Mouse (Mus musculus): ENCODE data around the gene Oasl2. TPM values are rescaled to one million over a fixed set of nuclear protein-coding genes. Genes with fewer than 3 reads are reported as not detected.
"Not testable (repeated sequence)": the region's sequence is repeated elsewhere in the genome, so short reads cannot be mapped to it uniquely, and the experiment has no call there.

The Oasl2 gene
- polyA plus RNA-seq, 1 experiment from 2014 or later, result 0.54 TPM

DNA sequence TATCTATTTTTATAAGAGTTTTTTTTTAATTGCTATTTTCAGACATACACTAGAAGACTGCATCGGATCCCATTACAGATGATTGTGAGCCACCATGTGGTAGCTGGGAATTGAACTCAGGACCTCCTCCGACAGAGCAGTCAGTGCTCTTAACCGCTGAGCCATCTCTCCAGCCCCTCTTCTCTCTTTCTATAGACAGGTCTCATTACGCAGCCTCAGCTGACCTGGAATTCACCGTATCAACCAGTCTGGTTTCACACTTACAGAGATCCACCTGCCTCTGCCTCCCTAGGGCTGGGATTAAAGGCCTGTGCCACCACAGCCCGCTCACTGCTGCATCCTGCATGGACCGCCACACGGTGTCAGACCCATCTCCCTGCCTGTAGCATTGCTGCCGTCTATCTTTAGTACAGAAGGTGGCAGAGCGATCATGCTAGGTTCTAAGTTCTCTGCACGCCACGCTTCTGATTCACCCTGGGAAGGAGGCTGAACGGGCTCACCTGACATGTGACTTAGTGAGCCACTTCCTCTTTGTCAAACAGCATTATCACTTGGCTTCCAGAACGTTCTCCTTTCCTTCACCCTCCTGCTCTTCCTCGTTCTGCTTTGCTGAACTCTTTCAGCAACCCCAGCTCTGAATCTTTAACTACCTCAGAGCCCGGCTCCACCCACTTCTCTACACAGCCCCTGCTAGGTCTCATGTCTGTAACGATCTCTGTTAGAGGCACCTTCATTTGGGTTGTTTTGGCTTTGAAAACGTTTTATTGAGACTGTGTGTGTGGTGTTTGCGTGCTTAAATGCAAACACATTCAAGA lies 25.0 kb downstream of the Oasl2 start:
- Histone ChIP-seq H3K9me3 (replicated peaks) (no peaks in the 10 kb centered on the region), H3K36me3 (no peaks in the 10 kb centered on the region), H3K27me3 (ENCODE audit: low read depth, poor library complexity, severe bottlenecking) (no peaks in the 10 kb centered on the region), H3K4me3 (no peak overlapping the region), H3K27ac (replicated peaks) (no peak overlapping the region), H3K4me1 (peaks cover 11% of the 10 kb centered on the region)
- 84% methylated on average over 19 of the region's 19 CpGs for WGBS
- no peak for DNase-seq (ENCODE audit: low spot score)

DNA sequence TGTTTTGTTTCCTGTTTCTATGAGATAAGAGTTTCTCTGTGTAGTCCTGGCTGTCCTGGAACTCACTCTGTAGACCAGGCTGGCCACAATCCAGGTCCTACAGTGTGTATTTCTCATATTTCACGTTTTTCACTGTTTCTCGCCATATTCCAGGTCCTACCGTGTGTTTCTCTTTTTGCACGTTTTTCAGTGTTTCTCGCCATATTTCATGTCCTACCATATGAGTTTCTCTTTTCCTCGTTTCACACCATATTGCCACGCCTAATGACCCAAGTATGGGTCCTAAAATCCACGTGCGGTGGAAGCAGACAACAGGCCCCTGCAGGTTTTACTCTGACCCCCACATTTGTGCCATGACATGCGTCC lies 25.6 kb downstream of the Oasl2 start:
- Histone ChIP-seq H3K4me3 (no peak overlapping the region), H3K36me3 (no peaks in the 10 kb centered on the region), H3K27me3 (ENCODE audit: low read depth, poor library complexity, severe bottlenecking) (no peaks in the 10 kb centered on the region), H3K9me3 (replicated peaks) (no peaks in the 10 kb centered on the region), H3K27ac (replicated peaks) (no peak overlapping the region), H3K4me1 (peaks cover 14% of the 10 kb centered on the region)
- DNase-seq (ENCODE audit: low spot score), result no peak
- 69% methylated on average over 10 of the region's 10 CpGs for WGBS

DNA sequence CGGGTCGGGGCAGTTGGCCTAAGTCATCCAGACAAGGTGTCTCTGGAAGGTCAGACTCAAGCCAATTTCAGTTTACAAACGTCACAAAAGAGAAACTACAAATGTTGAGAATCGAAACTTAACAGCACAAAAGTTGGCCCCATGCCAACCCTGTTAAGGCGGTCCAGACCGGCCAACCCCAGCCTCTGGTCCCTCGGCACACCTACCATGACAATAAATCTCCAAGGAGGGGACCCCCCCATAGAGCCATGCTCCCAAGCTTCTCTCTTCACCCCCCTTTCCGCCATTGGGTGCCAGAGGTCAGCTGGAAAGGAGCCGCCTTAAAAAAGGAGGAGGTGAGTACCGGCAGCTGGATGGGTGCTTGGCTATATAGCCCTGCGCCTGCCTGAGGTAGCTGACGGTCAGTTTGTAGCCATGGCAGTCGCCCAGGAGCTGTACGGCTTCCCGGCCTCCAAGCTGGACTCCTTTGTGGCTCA lies 26.3 kb downstream of the Oasl2 start, which contains the start of gene Oasl1:
Gene Oasl1 (plus strand): TSS at position 243 of the 476 bp plus-strand sequence.
- Histone ChIP-seq H3K4me1 (peaks cover 14% of the 10 kb centered on the region), H3K9me3 (replicated peaks) (no peaks in the 10 kb centered on the region), H3K36me3 (no peaks in the 10 kb centered on the region), H3K4me3 (no peak within 1 kb of the TSS), H3K27me3 (ENCODE audit: low read depth, poor library complexity, severe bottlenecking) (no peaks in the 10 kb centered on the region), H3K27ac (replicated peaks) (no peak within 1 kb of the TSS)
- DNase-seq (ENCODE audit: low spot score), result no peak
- WGBS, result 73% methylated on average over 15 of the region's 15 CpGs

DNA sequence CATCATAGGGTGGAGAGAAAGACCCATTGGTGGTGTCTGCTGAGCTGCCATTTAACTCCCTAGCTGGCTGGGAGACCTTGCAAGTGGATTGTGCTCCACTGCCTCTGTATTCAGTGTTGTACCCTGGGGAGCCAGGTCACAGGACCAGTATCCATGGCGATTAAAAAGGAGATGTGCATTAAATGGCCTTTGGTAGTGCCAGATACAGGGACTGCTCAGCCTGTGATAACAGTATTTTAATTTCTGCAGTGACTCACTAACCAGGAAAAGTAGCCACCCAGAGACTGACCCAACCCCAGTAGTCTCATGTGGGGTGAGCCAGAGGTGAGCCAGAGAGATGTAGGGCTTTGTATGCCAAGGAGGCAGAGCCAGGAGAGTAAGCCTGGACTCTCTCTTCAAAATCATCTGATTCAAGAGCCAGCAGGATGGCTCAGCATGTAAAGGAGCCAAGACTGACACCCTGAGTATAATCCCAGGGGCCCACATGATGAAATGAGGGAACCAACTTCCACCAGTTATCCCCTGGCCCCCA lies 29.5 kb downstream of the Oasl2 start:
- Histone ChIP-seq H3K27ac (replicated peaks) (0 out of 2 replicates have a peak overlapping the region, but pooled peaks have one; percentile 17), H3K9me3 (replicated peaks) (no peaks in the 10 kb centered on the region), H3K4me3 (no peak overlapping the region), H3K36me3 (no peaks in the 10 kb centered on the region), H3K4me1 (peaks cover 14% of the 10 kb centered on the region), H3K27me3 (ENCODE audit: low read depth, poor library complexity, severe bottlenecking) (no peaks in the 10 kb centered on the region)
- DNase-seq (ENCODE audit: low spot score), result no peak
- 65% methylated on average over 1 of the region's 1 CpGs for WGBS

DNA sequence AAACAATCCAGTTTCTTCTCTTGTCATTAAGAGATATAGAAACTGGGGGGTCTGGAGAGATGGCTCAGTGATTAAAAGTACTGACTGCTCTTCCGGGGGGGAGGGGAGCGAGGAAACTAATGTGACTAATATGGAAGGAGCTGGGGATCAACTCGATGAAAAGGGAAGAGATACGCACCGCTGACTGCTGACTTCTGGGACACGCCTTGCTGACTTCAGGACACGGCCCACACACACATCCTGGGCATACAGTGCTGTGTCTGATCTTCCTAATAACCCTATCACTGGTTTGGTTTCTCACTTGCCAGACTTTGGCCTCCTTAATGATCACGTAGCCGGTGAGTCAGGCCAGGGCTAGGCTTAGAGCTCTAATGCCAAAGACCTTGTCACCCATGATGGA lies 30.0 kb downstream of the Oasl2 start:
- no peaks in the 10 kb centered on the region for H3K27me3 ChIP-seq (ENCODE audit: low read depth, poor library complexity, severe bottlenecking)
- 84% methylated on average over 9 of the region's 9 CpGs for WGBS
- H3K9me3 ChIP-seq (replicated peaks), result no peaks in the 10 kb centered on the region
- H3K4me3 ChIP-seq, result no peak overlapping the region
- DNase-seq (ENCODE audit: low spot score), result no peak
- no peaks in the 10 kb centered on the region for H3K36me3 ChIP-seq
- H3K27ac ChIP-seq (replicated peaks), result no peak overlapping the region
- H3K4me1 ChIP-seq, result peaks cover 14% of the 10 kb centered on the region

DNA sequence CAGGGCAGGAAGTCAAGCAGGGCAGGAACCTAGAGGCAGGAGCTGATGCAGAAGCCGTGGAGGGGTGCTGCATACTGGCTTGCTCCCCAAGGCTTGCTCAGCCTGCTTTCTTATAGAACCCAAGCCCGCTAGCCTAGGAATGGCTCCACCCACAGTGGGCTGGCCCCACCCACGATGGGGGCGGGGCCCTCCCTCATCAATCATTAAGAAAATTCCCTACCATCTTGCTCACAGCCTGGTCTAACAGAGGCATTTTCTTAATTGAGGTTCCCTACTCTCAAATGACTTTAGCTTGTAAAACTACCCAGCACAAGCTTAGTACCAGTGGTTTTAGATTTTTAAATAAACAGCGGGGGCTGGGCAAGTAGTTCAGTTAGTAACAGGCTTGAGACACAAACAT lies 34.9 kb downstream of the Oasl2 start:
- H3K9me3 ChIP-seq (replicated peaks), result no peaks in the 10 kb centered on the region
- H3K27me3 ChIP-seq (ENCODE audit: low read depth, poor library complexity, severe bottlenecking), result no peaks in the 10 kb centered on the region
- no peak overlapping the region for H3K27ac ChIP-seq (replicated peaks)
- no peaks in the 10 kb centered on the region for H3K36me3 ChIP-seq
- no peak for DNase-seq (ENCODE audit: low spot score)
- WGBS, result 58% methylated on average over 5 of the region's 5 CpGs
- no peak overlapping the region for H3K4me3 ChIP-seq
- H3K4me1 ChIP-seq, result peaks cover 11% of the 10 kb centered on the region

DNA sequence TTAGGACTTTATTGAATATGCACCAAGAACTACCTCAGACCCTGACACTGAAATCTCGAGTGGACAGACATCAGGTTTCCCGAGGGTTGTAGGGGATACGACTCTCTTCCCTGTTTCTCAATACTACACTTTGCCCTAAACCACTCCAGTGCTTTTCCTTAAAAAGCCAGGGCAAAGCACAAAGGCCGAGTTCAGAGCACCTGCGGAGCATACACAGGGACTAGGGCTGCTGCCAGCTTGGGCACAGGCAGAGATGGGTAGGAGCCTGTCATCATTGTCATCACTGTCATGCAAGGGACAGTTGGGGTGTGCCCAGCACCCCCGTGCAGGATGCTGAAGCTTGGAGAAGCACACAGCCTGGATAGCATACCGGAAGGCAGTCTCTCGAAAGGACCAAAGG lies 36.5 kb downstream of the Oasl2 start:
- Histone ChIP-seq H3K27me3 (ENCODE audit: low read depth, poor library complexity, severe bottlenecking) (no peaks in the 10 kb centered on the region), H3K9me3 (replicated peaks) (0 out of 2 replicates have a peak, but pooled peaks cover 2% of the 10 kb centered on the region), H3K4me1 (peaks cover 6% of the 10 kb centered on the region), H3K36me3 (no peaks in the 10 kb centered on the region), H3K27ac (replicated peaks) (no peak overlapping the region), H3K4me3 (no peak overlapping the region)
- no peak for DNase-seq (ENCODE audit: low spot score)
- WGBS, result 83% methylated on average over 8 of the region's 8 CpGs

DNA sequence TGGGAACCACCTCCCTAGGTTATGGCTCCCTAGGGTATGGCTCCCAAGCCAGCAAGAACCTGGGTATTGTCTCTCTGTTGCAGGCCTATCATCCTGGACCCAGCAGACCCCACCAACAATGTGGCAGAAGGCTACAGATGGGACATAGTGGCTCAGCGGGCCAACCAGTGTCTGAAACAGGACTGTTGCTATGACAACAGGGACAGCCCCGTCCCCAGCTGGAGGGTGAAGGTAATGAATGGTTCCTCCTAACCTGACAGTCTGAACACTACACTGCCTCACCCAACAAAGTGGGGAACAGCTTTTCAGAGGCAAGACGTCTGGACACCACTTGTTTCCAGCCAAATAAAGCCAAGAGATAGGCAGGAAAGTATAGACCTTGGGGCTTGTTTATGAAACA lies 39.1 kb downstream of the Oasl2 start:
- no peaks in the 10 kb centered on the region for H3K36me3 ChIP-seq
- H3K4me1 ChIP-seq, result peaks cover 6% of the 10 kb centered on the region
- 43% methylated on average over 3 of the region's 3 CpGs for WGBS
- no peaks in the 10 kb centered on the region for H3K27me3 ChIP-seq (ENCODE audit: low read depth, poor library complexity, severe bottlenecking)
- no peak for DNase-seq (ENCODE audit: low spot score)
- H3K4me3 ChIP-seq, result no peak overlapping the region
- H3K9me3 ChIP-seq (replicated peaks), result peaks cover 9% of the 10 kb centered on the region; the same call in 1 of the 2 replicates
- no peak overlapping the region for H3K27ac ChIP-seq (replicated peaks)

DNA sequence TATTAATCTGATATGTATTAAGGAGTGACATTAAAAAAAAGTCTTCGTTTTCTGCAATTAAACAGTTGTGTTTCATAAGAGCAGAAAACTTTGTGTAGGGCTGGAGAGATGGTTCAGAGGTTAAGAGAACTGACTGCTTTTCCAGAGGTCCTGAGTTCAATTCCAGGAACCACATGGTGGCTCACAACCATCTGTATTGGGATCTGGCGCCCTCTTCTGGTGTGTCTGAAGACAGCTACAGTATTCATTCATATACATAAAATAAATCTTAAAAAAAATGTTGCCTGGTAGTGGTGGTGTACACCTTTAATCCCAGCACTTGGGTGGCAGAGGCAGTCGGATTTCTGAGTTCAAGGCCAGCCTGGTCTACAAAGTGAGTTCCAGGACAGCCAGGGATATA lies 44.4 kb downstream of the Oasl2 start:
- H3K4me3 ChIP-seq; H3K27me3 ChIP-seq (ENCODE audit: low read depth, poor library complexity, severe bottlenecking); DNase-seq (ENCODE audit: low spot score); H3K4me1 ChIP-seq; H3K9me3 ChIP-seq (replicated peaks); H3K27ac ChIP-seq (replicated peaks): not testable (repeated sequence)
- peaks cover 16% of the 10 kb centered on the region for H3K36me3 ChIP-seq
- WGBS, result 52% methylated on average over 3 of the region's 3 CpGs

DNA sequence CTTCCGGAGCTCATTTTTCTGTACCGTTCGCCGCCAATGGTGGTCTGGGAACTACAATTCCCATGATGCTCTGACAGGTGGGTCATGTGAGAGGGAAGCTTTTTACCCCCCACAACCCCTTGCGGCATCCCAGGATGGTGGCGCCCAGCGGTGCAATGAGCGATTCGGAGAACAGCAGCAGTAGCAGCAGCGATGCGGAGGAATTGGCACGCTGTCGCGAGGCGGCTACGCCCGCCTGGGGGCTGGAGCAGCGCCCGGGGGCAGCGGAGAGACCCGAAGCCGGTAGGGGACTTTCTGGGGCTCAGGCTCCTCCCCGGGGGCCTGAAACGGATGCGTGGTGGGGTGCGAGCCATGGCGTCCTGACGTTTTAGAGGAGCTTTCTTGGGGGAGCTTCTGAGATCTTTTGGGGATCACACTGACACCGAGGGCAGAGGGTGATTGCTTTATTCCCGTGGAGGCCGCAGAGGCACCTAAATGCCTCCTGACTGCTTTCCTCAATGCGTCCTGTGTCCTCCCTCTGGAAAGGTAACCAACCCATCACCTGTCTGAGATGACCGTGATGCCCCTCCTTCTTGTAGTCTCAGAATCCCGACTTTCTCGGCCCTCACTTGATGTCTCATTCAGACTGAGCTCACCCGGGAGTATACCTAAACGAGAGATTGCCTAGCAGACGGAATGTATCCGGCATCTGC lies 45.5 kb downstream of the Oasl2 start, which contains the start of gene 2210016L21Rik:
Gene 2210016L21Rik (plus strand): TSS at position 85 of the 692 bp plus-strand sequence.
- Histone ChIP-seq H3K9me3 (replicated peaks) (peaks cover 9% of the 10 kb centered on the region; the same call in 1 of the 2 replicates), H3K27ac (replicated peaks) (peak within 1 kb of the TSS; percentile 92), H3K36me3 (peaks cover 27% of the 10 kb centered on the region), H3K4me1 (peaks cover 10% of the 10 kb centered on the region), H3K27me3 (ENCODE audit: low read depth, poor library complexity, severe bottlenecking) (no peaks in the 10 kb centered on the region), H3K4me3 (peak within 1 kb of the TSS; percentile 92)
- WGBS, result 2% methylated on average over 39 of the region's 39 CpGs
- DNase-seq (ENCODE audit: low spot score), result peak; percentile 89

DNA sequence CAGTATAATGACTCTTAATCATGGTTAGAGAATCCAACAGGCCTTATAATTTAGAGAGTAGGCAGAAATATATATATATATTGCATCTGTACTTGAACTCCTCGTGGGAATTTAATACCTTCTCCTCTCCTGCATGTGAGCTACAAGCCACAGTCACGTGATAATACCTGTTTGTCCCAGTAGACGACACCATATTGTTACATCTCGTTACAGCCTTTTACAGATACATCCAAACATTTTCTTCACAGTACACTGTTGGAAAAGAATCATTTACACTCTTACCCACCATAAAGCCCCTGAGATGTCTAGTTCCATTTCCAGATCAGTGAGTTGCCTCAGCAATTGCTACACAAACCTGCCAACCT lies 46.0 kb downstream of the Oasl2 start:
- DNase-seq (ENCODE audit: low spot score), result no peak
- Histone ChIP-seq H3K4me3 (peak overlapping the region; percentile 92), H3K27ac (replicated peaks) (peak overlapping the region; percentile 92; the same call in 1 of the 2 replicates), H3K9me3 (replicated peaks) (peaks cover 9% of the 10 kb centered on the region; the same call in 1 of the 2 replicates), H3K27me3 (ENCODE audit: low read depth, poor library complexity, severe bottlenecking) (no peaks in the 10 kb centered on the region), H3K4me1 (peaks cover 10% of the 10 kb centered on the region), H3K36me3 (peaks cover 32% of the 10 kb centered on the region)
- WGBS, result 59% methylated on average over 4 of the region's 4 CpGs

DNA sequence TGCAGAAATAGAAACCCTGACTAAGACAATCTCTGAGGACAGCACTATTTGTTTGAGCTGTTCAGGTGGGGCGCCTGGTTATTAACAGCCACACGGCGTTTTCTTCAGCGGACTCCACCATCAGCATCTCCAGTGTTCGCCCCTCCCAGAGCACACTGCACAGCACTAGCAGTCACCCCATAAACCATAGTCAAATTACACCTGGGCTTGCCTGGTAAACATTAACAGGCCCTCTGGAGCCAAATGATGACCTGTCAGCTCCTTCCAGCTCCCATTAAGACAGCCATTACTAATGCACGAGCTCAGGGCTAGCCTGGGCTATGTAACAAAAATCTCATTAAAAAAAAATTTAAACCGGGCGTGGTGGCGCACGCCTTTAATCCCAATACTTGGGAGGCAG lies 48.3 kb downstream of the Oasl2 start:
- Histone ChIP-seq H3K4me3 (no peak overlapping the region), H3K27ac (replicated peaks) (no peak overlapping the region), H3K9me3 (replicated peaks) (no peaks in the 10 kb centered on the region), H3K4me1 (peaks cover 10% of the 10 kb centered on the region), H3K27me3 (ENCODE audit: low read depth, poor library complexity, severe bottlenecking) (no peaks in the 10 kb centered on the region), H3K36me3 (peaks cover 55% of the 10 kb centered on the region)
- DNase-seq (ENCODE audit: low spot score), result no peak
- WGBS, result 96% methylated on average over 10 of the region's 10 CpGs

DNA sequence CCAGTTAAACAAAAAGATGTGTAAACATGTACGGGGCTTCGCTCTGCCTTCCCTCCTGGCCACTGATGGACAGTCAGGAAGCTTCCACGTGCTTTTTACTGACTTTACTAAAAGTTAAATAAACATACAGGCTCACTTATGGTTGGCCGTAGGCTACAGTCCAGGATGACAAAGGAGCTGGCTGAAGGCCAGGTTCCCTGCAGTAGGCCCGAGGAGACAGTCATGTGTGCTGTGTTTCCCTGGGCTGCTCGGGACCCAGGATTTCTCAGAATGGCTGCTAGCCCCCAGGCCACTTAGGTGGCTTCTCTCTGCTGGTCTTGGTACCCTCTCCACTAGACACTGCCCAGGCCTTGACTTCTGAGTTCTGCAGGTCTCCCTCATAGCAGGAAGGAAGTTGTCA lies 52.2 kb downstream of the Oasl2 start:
- H3K27ac ChIP-seq (replicated peaks), result no peak overlapping the region
- peaks cover 59% of the 10 kb centered on the region for H3K36me3 ChIP-seq
- H3K4me3 ChIP-seq, result no peak overlapping the region
- 90% methylated on average over 6 of the region's 6 CpGs for WGBS
- H3K27me3 ChIP-seq (ENCODE audit: low read depth, poor library complexity, severe bottlenecking), result no peaks in the 10 kb centered on the region
- DNase-seq (ENCODE audit: low spot score), result no peak
- H3K9me3 ChIP-seq (replicated peaks), result no peaks in the 10 kb centered on the region
- H3K4me1 ChIP-seq, result peaks cover 10% of the 10 kb centered on the region

Data from midbrain, embryonic 10.5 days (tissue).